Mouse (Mus musculus): Measurements from ENCODE around the gene Synj2.

GRCm38 (mm10) chr17:6054934-6055355, 113.9 kb downstream of the Synj2 start:
- TF ChIP-seq POLR2A (IDR thresholded peaks at IDR 0.05; ENCODE audit: insufficient read depth, low read length) (no peak), CTCF (IDR thresholded peaks at IDR 0.05; ENCODE audit: low read depth, low read length) (peak; percentile 28), EP300 (IDR thresholded peaks at IDR 0.05; ENCODE audit: insufficient read depth, low read depth, low read length) (no peak)
